In the genomic region with DNA sequence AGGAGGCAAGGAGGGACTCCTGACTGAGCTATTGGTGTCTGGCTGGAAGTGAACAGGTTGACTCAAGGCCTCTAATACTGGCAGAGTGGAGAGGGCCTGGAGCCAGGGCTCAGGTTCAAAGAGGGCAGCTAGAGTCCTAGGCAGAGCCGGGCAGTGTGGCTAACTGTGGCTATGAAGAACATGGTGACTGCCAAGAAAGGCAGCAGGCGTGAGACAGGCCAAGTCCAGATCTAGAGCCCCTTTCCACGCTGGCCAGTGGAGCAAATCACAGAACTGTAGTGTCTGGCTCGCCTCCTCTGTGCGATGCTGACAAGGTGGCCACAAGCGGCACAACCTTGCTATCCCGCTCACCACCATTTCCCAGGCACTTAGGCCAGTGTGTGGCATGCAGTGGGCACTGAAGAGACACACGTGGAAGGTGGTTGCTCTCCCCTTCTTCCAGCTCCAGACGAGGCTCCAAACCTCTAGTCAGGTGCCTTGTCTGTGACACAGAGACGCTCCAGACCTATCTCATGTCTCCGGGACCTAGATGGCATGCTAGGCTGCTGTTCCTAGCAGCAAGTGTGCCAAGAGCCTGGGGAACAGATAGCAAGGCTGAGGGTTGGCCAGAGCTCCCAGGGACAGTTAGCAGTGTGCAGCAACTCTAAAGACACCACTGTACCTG, we compare ENCODE assay signal across 10 mouse cellular contexts. TPM values are rescaled to one million over a fixed set of nuclear protein-coding genes. Genes with fewer than 3 reads are reported as not detected.
A peak's percentile ranks its signal among the peaks of the same experiment; 100 is the strongest.
DNase-seq lines count a peak whose midpoint lies in the region; ATAC-seq and TF ChIP-seq lines count a peak whose summit lies in the region.
"Had no signal": no experiment of that assay in that cellular context is flagged by ENCODE, and none has a peak within 500 bp of the region (broad histone marks: within the 10 kb centered on the region; RNA-seq: fewer than 3 reads in every experiment).

No protein-coding gene starts in this region.

- no peak for DNase-seq in forebrain, postnatal 0 days
- DNase-seq in forebrain, embryonic 11.5 days (ENCODE audit: low spot score) = no peak
- peak; percentile 71 for DNase-seq in kidney, adult 9 months
- peak; percentile 60 to 69 for DNase-seq in cerebellum, adult 2 months
- peak; percentile 85 for DNase-seq in gastrocnemius, postnatal 25 days
- no peak for DNase-seq in spleen, postnatal 36 days (ENCODE audit: low spot score in 2 of 2)
- DNase-seq: lung, postnatal 36 days had no signal

- no peak overlapping the region for H3K27ac ChIP-seq in forebrain, postnatal 0 days (ENCODE audit: low read depth, low read length)
- no peak overlapping the region for H3K27ac ChIP-seq in forebrain, embryonic 11.5 days (ENCODE audit: low read depth, low read length)
- no peak overlapping the region for H3K27ac ChIP-seq in kidney, embryonic 16.5 days (ENCODE audit: low read length)
- no peak overlapping the region for H3K27ac ChIP-seq in cerebellum, adult 2 months (ENCODE audit: insufficient read depth, low read length)

- no peaks in the 10 kb centered on the region for H3K9me3 ChIP-seq in forebrain, postnatal 0 days (ENCODE audit: low read length)
- H3K9me3 ChIP-seq in forebrain, embryonic 11.5 days (ENCODE audit: control insufficient read depth, low read length) = no peaks in the 10 kb centered on the region
- no peaks in the 10 kb centered on the region for H3K9me3 ChIP-seq in kidney, embryonic 16.5 days (ENCODE audit: low read length)

- WGBS in forebrain, postnatal 0 days = 78% methylated on average over 11 of the region's 11 CpGs
- 83% methylated on average over 11 of the region's 11 CpGs for WGBS in forebrain, embryonic 11.5 days
- WGBS in kidney, embryonic 16.5 days = 83% methylated on average over 11 of the region's 11 CpGs
- WGBS in cerebellum, adult 2 months = 38% methylated on average over 11 of the region's 11 CpGs

- no peaks in the 10 kb centered on the region for H3K4me1 ChIP-seq in forebrain, postnatal 0 days (ENCODE audit: insufficient read depth)
- peaks cover 3% of the 10 kb centered on the region for H3K4me1 ChIP-seq in forebrain, embryonic 11.5 days (replicated peaks; ENCODE audit: control insufficient read depth, insufficient read depth, low read length)
- peaks cover 13% of the 10 kb centered on the region for H3K4me1 ChIP-seq in kidney, embryonic 16.5 days (ENCODE audit: insufficient read depth, low read length)
- H3K4me1 ChIP-seq in cerebellum, adult 2 months (ENCODE audit: control insufficient read depth, insufficient read depth, low read length) = peaks cover 17% of the 10 kb centered on the region

- no peaks in the 10 kb centered on the region for H3K27me3 ChIP-seq in forebrain, postnatal 0 days (ENCODE audit: insufficient read depth, low read length)
- H3K27me3 ChIP-seq in forebrain, embryonic 11.5 days (ENCODE audit: control insufficient read depth, insufficient read depth, low read length) = no peaks in the 10 kb centered on the region
- no peaks in the 10 kb centered on the region for H3K27me3 ChIP-seq in kidney, embryonic 16.5 days (ENCODE audit: insufficient read depth, low read length)
- no peaks in the 10 kb centered on the region for H3K27me3 ChIP-seq in cerebellum, adult 2 months (ENCODE audit: control insufficient read depth, insufficient read depth, low read length)

- no peak overlapping the region for H3K4me2 ChIP-seq in forebrain, postnatal 0 days (ENCODE audit: low read depth)
- H3K4me2 ChIP-seq in forebrain, embryonic 11.5 days (ENCODE audit: low read depth, low read length, severe bottlenecking) = no peak overlapping the region
- H3K4me2 ChIP-seq in kidney, embryonic 16.5 days (replicated peaks; ENCODE audit: low read depth, low read length) = no peak overlapping the region

- no peak overlapping the region for H3K9ac ChIP-seq in forebrain, postnatal 0 days
- no peak overlapping the region for H3K9ac ChIP-seq in forebrain, embryonic 11.5 days (ENCODE audit: low read length)
- no peak overlapping the region for H3K9ac ChIP-seq in kidney, embryonic 16.5 days (replicated peaks; ENCODE audit: low read length)

- ATAC-seq in forebrain, postnatal 0 days = peak; percentile 30
- ATAC-seq in forebrain, embryonic 11.5 days (replicated peaks; ENCODE audit: low FRiP score) = no peak
- no peak for ATAC-seq in kidney, embryonic 16.5 days (ENCODE audit: low FRiP score, low TSS enrichment)
- no peak for ATAC-seq in megakaryocyte progenitor cell, adult 5-6 weeks (replicated peaks; ENCODE audit: poor library complexity)
- ATAC-seq: intestine, postnatal 0 days had no signal

- H3K36me3 ChIP-seq in forebrain, postnatal 0 days (ENCODE audit: insufficient read depth) = no peaks in the 10 kb centered on the region
- H3K36me3 ChIP-seq in forebrain, embryonic 11.5 days (ENCODE audit: control insufficient read depth, insufficient read depth, low read length) = no peaks in the 10 kb centered on the region
- no peaks in the 10 kb centered on the region for H3K36me3 ChIP-seq in kidney, embryonic 16.5 days (ENCODE audit: insufficient read depth, low read length)

- no peak for TF ChIP-seq POLR2A in cerebellum, adult 2 months (IDR thresholded peaks at IDR 0.05; ENCODE audit: borderline replicate concordance, insufficient read depth, low read length)

- no peak for TF ChIP-seq CTCF in forebrain, postnatal 0 days (IDR thresholded peaks at IDR 0.05; ENCODE audit: low read depth)
- no peak for TF ChIP-seq CTCF in cerebellum, adult 2 months (IDR thresholded peaks at IDR 0.05; ENCODE audit: borderline replicate concordance, insufficient read depth, low read depth, low read length)

- H3K4me3 ChIP-seq in forebrain, postnatal 0 days (ENCODE audit: low read depth, low read length) = no peak overlapping the region
- no peak overlapping the region for H3K4me3 ChIP-seq in forebrain, embryonic 11.5 days (ENCODE audit: low read depth, low read length)
- no peak overlapping the region for H3K4me3 ChIP-seq in kidney, embryonic 16.5 days (ENCODE audit: low read length)
- H3K4me3 ChIP-seq in cerebellum, adult 2 months (replicated peaks; ENCODE audit: insufficient read depth, low read depth, low read length) = no peak overlapping the region

RNA-seq across cellular contexts. Expression of a gene that starts 7.2 kb away (rescaled TPM):
- 5.3 and 7.8 TPM in 2 replicates for total RNA-seq in forebrain, postnatal 0 days (2014; rRNA removed)
- polyA plus RNA-seq in forebrain, postnatal 0 days (2015; fragmentation: Nextera tagmentation; extraction: Ambion mirVana) = 7.6 and 8.9 TPM in 2 replicates
- polyA plus RNA-seq in forebrain, embryonic 11.5 days (2014; fragmentation: Nextera tagmentation; extraction: Ambion mirVana) = 3.1 and 3.7 TPM in 2 replicates
- 16.9 and 18.4 TPM in 2 replicates for polyA plus RNA-seq in kidney, embryonic 16.5 days (2015; fragmentation: Nextera tagmentation; extraction: Ambion mirVana)
- 5.1 and 6.1 TPM in 2 replicates for polyA plus RNA-seq in cerebellum, adult 2 months (2012; rRNA removed)
- 1 to 10 TPM; 1.3 to 1.8 TPM for total RNA-seq in gastrocnemius, postnatal 25 days (2021)
- total RNA-seq in megakaryocyte progenitor cell, adult 5-6 weeks (2015) = not detected in 2 replicates
- total RNA-seq in megakaryocyte progenitor cell, adult 5-6 weeks (2017) = not detected in 2 replicates

RNA-seq across cellular contexts. Expression of a gene that starts 19.4 kb away (rescaled TPM):
- total RNA-seq in forebrain, postnatal 0 days (2014; rRNA removed) = 32.9 and 33.8 TPM in 2 replicates
- polyA plus RNA-seq in forebrain, postnatal 0 days (2015; fragmentation: Nextera tagmentation; extraction: Ambion mirVana) = 28.9 and 31.6 TPM in 2 replicates
- polyA plus RNA-seq in forebrain, embryonic 11.5 days (2014; fragmentation: Nextera tagmentation; extraction: Ambion mirVana) = 1.9 and 2.8 TPM in 2 replicates
- 0.86 and 1.1 TPM in 2 replicates for polyA plus RNA-seq in kidney, embryonic 16.5 days (2015; fragmentation: Nextera tagmentation; extraction: Ambion mirVana)
- polyA plus RNA-seq in cerebellum, adult 2 months (2012; rRNA removed) = 35.2 and 36.5 TPM in 2 replicates
- 1 to 10 TPM in 1 of 2 experiments, under 1 TPM in 1; 0.95 to 1.1 TPM for total RNA-seq in gastrocnemius, postnatal 25 days (2021)
- total RNA-seq in megakaryocyte progenitor cell, adult 5-6 weeks (2015) = not detected in 2 replicates
- total RNA-seq in megakaryocyte progenitor cell, adult 5-6 weeks (2017) = not detected in 2 replicates

RNA-seq across cellular contexts. Expression of a gene that starts 48.9 kb away (rescaled TPM):
- total RNA-seq in forebrain, postnatal 0 days (2014; rRNA removed) = 65.5 and 69.0 TPM in 2 replicates
- 78.3 and 86.9 TPM in 2 replicates for polyA plus RNA-seq in forebrain, postnatal 0 days (2015; fragmentation: Nextera tagmentation; extraction: Ambion mirVana)
- 98.9 and 109 TPM in 2 replicates for polyA plus RNA-seq in forebrain, embryonic 11.5 days (2014; fragmentation: Nextera tagmentation; extraction: Ambion mirVana)
- 108 and 110 TPM in 2 replicates for polyA plus RNA-seq in kidney, embryonic 16.5 days (2015; fragmentation: Nextera tagmentation; extraction: Ambion mirVana)
- 105 and 109 TPM in 2 replicates for polyA plus RNA-seq in cerebellum, adult 2 months (2012; rRNA removed)
- total RNA-seq in gastrocnemius, postnatal 25 days (2021) = 10 to 100 TPM; 47.1 to 54.2 TPM
- 30.0 and 32.4 TPM in 2 replicates for total RNA-seq in megakaryocyte progenitor cell, adult 5-6 weeks (2015)
- 74.6 and 109 TPM in 2 replicates for total RNA-seq in megakaryocyte progenitor cell, adult 5-6 weeks (2017)

RNA-seq across cellular contexts. Expression of a gene that starts 59.8 kb away (rescaled TPM):
- 109 and 121 TPM in 2 replicates for total RNA-seq in forebrain, postnatal 0 days (2014; rRNA removed)
- polyA plus RNA-seq in forebrain, postnatal 0 days (2015; fragmentation: Nextera tagmentation; extraction: Ambion mirVana) = 80.8 and 92.8 TPM in 2 replicates
- 118 TPM in 2 replicates for polyA plus RNA-seq in forebrain, embryonic 11.5 days (2014; fragmentation: Nextera tagmentation; extraction: Ambion mirVana)
- polyA plus RNA-seq in kidney, embryonic 16.5 days (2015; fragmentation: Nextera tagmentation; extraction: Ambion mirVana) = 153 TPM in 2 replicates
- polyA plus RNA-seq in cerebellum, adult 2 months (2012; rRNA removed) = 180 and 185 TPM in 2 replicates
- total RNA-seq in gastrocnemius, postnatal 25 days (2021) = 100 to 1,000 TPM; 326 to 330 TPM
- 76.3 and 81.6 TPM in 2 replicates for total RNA-seq in megakaryocyte progenitor cell, adult 5-6 weeks (2015)
- 161 and 187 TPM in 2 replicates for total RNA-seq in megakaryocyte progenitor cell, adult 5-6 weeks (2017)

RNA-seq across cellular contexts. Expression of a gene that starts 59.9 kb away (rescaled TPM):
- 0.23 and 1.4 TPM in 2 replicates for total RNA-seq in forebrain, postnatal 0 days (2014; rRNA removed)
- polyA plus RNA-seq in forebrain, postnatal 0 days (2015; fragmentation: Nextera tagmentation; extraction: Ambion mirVana) = 0.84 and 1.4 TPM in 2 replicates
- polyA plus RNA-seq in forebrain, embryonic 11.5 days (2014; fragmentation: Nextera tagmentation; extraction: Ambion mirVana) = 2.5 and 3.5 TPM in 2 replicates
- polyA plus RNA-seq in kidney, embryonic 16.5 days (2015; fragmentation: Nextera tagmentation; extraction: Ambion mirVana) = 3.7 and 4.9 TPM in 2 replicates
- polyA plus RNA-seq in cerebellum, adult 2 months (2012; rRNA removed) = 1.6 and 1.9 TPM in 2 replicates
- 1 to 10 TPM; 2.2 to 2.3 TPM for total RNA-seq in gastrocnemius, postnatal 25 days (2021)
- total RNA-seq in megakaryocyte progenitor cell, adult 5-6 weeks (2015) = 1.2 TPM in 2 replicates
- total RNA-seq in megakaryocyte progenitor cell, adult 5-6 weeks (2017) = 2.7 and 3.0 TPM in 2 replicates

Comparison
In these comparisons a context has a peak if more than half of its experiments do, and no peak if none do; other contexts are left out.
1. DNase-seq: peak in kidney, adult 9 months (single experiment), cerebellum, adult 2 months (2 of 2) and gastrocnemius, postnatal 25 days (single experiment); none in forebrain, postnatal 0 days (single experiment), forebrain, embryonic 11.5 days (single experiment) and spleen, postnatal 36 days (0 of 2).